Mouse (Mus musculus) MEL (cell line): ENCODE measurements at regions not wholly inside any gene's neighbourhood (a gene's known extent, or its start where the extent isn't known, plus 50 kb on each side); places are given as distances from the start of the nearest gene placed in this dataset.

Experiments
- DNase-seq: peaks from one replicate; pipeline ENCODE4 v3.0.0; 2011; ENCODE audit warnings: low read depth, low spot score
- H3K27ac ChIP-seq: 2 replicates; pipeline ENCODE4 v1.5.1; 2012; ENCODE audit warnings: low read depth, mild to moderate bottlenecking, control low read depth, low read length, moderate library complexity; ENCODE audit not compliant: control insufficient read depth
- H3K27me3 ChIP-seq, 2 experiments: fragments of 150-350 bp in 1 of 2; sonication (generic) in 1 of 2; 2 replicates each; pipeline ENCODE4 v1.6.1; 2012; ENCODE audit warnings: low read length in 2 of 2, mild to moderate bottlenecking in 2 of 2, improper control_type of control experiment in 1 of 2, moderate library complexity in 1 of 2; ENCODE audit not compliant: insufficient read depth in 2 of 2, control insufficient read depth in 1 of 2
- H3K36me3 ChIP-seq, 2 experiments: 2 replicates each; pipeline ENCODE4 v1.6.1; 2012 to 2014; ENCODE audit warnings: low read length in 2 of 2, improper control_type of control experiment in 1 of 2, inconsistent platforms in 1 of 2, mild to moderate bottlenecking in 1 of 2; ENCODE audit not compliant: insufficient read depth in 2 of 2, control insufficient read depth in 1 of 2
- H3K4me1 ChIP-seq, 2 experiments: fragments of 150-350 bp in 1 of 2; sonication (generic) in 1 of 2; 2 replicates each; pipeline ENCODE4 v1.6.1; 2012; ENCODE audit warnings: low read length in 2 of 2, improper control_type of control experiment in 1 of 2, mild to moderate bottlenecking in 1 of 2; ENCODE audit not compliant: insufficient read depth in 2 of 2, control insufficient read depth in 1 of 2
- H3K4me3 ChIP-seq, 2 experiments: fragments of 150-350 bp in 1 of 2; sonication (generic) in 1 of 2; 2 replicates each; pipeline ENCODE4 v1.5.1; 2012; ENCODE audit warnings: low read depth in 2 of 2, low read length in 2 of 2, mild to moderate bottlenecking in 2 of 2, moderate library complexity in 2 of 2, control low read depth in 1 of 2, improper control_type of control experiment in 1 of 2; ENCODE audit not compliant: control insufficient read depth in 1 of 2, insufficient read depth in 1 of 2
- H3K79me2 ChIP-seq: 2 replicates; pipeline ENCODE4 v1.6.1; 2012; ENCODE audit warnings: mild to moderate bottlenecking, low read length, moderate library complexity; ENCODE audit not compliant: control insufficient read depth, poor library complexity, insufficient read depth
- H3K9ac ChIP-seq: 2 replicates; pipeline ENCODE4 v1.6.1; 2012; ENCODE audit warnings: low read depth, mild to moderate bottlenecking, control low read depth, low read length, moderate library complexity; ENCODE audit not compliant: control insufficient read depth, poor library complexity, severe bottlenecking
- H3K9me3 ChIP-seq: fragments of 150-350 bp; sonication (generic); replicated peaks from 2 replicates; pipeline ENCODE4 v1.6.1; 2012; ENCODE audit warnings: mild to moderate bottlenecking, low read length, improper control_type of control experiment, moderate library complexity; ENCODE audit not compliant: insufficient read depth
- CHD1 ChIP-seq: IDR thresholded peaks from 2 replicates; pipeline ENCODE4 v1.6.1; 2012; ENCODE audit warnings: low read depth, mild to moderate bottlenecking, inconsistent platforms, low read length, improper control_type of control experiment
- CHD2 ChIP-seq: IDR thresholded peaks from 2 replicates; pipeline ENCODE4 v1.6.1; 2011; ENCODE audit warnings: low read length, improper control_type of control experiment
- CTCF ChIP-seq, 3 experiments: IDR thresholded peaks in 2 of 3; conservative IDR thresholded peaks in 1 of 3; 2 replicates each; pipeline ENCODE4 v1.5.1; 2011 to 2012; ENCODE audit warnings: low read length in 3 of 3, low read depth in 2 of 3, mild to moderate bottlenecking in 2 of 3, improper control_type of control experiment in 1 of 3, inconsistent platforms in 1 of 3, mixed read lengths in 1 of 3, moderate library complexity in 1 of 3; ENCODE audit not compliant: control insufficient read depth in 1 of 3, insufficient read depth in 1 of 3, poor library complexity in 1 of 3, severe bottlenecking in 1 of 3
- ETS1 ChIP-seq: IDR thresholded peaks from 2 replicates; pipeline ENCODE4 v1.6.1; 2012; ENCODE audit warnings: low read depth, mild to moderate bottlenecking, inconsistent platforms, low read length, improper control_type of control experiment, moderate library complexity
- GABPA ChIP-seq: IDR thresholded peaks from 2 replicates; pipeline ENCODE4 v1.6.1; 2012; ENCODE audit warnings: low read depth, mild to moderate bottlenecking, inconsistent platforms, low read length, improper control_type of control experiment, moderate library complexity
- JUND ChIP-seq: IDR thresholded peaks from 2 replicates; pipeline ENCODE4 v1.6.1; 2011; ENCODE audit warnings: low read depth, mild to moderate bottlenecking, improper control_type of control experiment, low read length
- KAT2A ChIP-seq: conservative IDR thresholded peaks from 2 replicates; pipeline ENCODE4 v1.6.1; 2012; ENCODE audit warnings: low read depth, low read length, improper control_type of control experiment, inconsistent platforms
- MAFK ChIP-seq: IDR thresholded peaks from 2 replicates; pipeline ENCODE4 v1.6.1; 2011; ENCODE audit warnings: low read depth, mild to moderate bottlenecking, low read length, improper control_type of control experiment, borderline replicate concordance
- MAZ ChIP-seq: IDR thresholded peaks from 2 replicates; pipeline ENCODE4 v1.6.1; 2012; ENCODE audit warnings: low read depth, mild to moderate bottlenecking, inconsistent platforms, low read length, improper control_type of control experiment
- MEF2A ChIP-seq: IDR thresholded peaks from 2 replicates; pipeline ENCODE4 v1.6.1; 2014; ENCODE audit warnings: low read depth, mild to moderate bottlenecking, inconsistent platforms, low read length, improper control_type of control experiment; ENCODE audit not compliant: poor library complexity, insufficient replicate concordance, severe bottlenecking; ENCODE audit errors: extremely low read depth
- MXI1 ChIP-seq: IDR thresholded peaks from 2 replicates; pipeline ENCODE4 v1.6.1; 2011; ENCODE audit warnings: mild to moderate bottlenecking, low read depth, low read length, improper control_type of control experiment
- NRF1 ChIP-seq: IDR thresholded peaks from 2 replicates; pipeline ENCODE4 v1.6.1; 2014; ENCODE audit warnings: low read depth, mild to moderate bottlenecking, inconsistent platforms, low read length, improper control_type of control experiment, moderate library complexity; ENCODE audit not compliant: poor library complexity, insufficient read depth, severe bottlenecking
- SIN3A ChIP-seq: IDR thresholded peaks from 2 replicates; pipeline ENCODE4 v1.6.1; 2012; ENCODE audit warnings: low read length, improper control_type of control experiment, inconsistent platforms
- SMC3 ChIP-seq: IDR thresholded peaks from 2 replicates; pipeline ENCODE4 v1.6.1; 2011; ENCODE audit warnings: low read depth, low read length, improper control_type of control experiment
- TAL1 ChIP-seq: IDR thresholded peaks from 2 replicates; pipeline ENCODE4 v1.6.1; 2012; ENCODE audit warnings: mild to moderate bottlenecking, inconsistent platforms, low read length, moderate library complexity, mixed read lengths
- TBP ChIP-seq: IDR thresholded peaks from 2 replicates; pipeline ENCODE4 v1.8.0; 2011; ENCODE audit warnings: low read depth, low read length, improper control_type of control experiment
- TCF12 ChIP-seq: IDR thresholded peaks from 2 replicates; pipeline ENCODE4 v1.6.1; 2014; ENCODE audit warnings: low read depth, mild to moderate bottlenecking, inconsistent platforms, low read length, improper control_type of control experiment, moderate library complexity
- UBTF ChIP-seq: IDR thresholded peaks from 2 replicates; pipeline ENCODE4 v1.6.1; 2012; ENCODE audit warnings: low read depth, mild to moderate bottlenecking, inconsistent platforms, low read length, improper control_type of control experiment, moderate library complexity, borderline replicate concordance; ENCODE audit not compliant: insufficient read depth
- USF1 ChIP-seq: IDR thresholded peaks from 2 replicates; pipeline ENCODE4 v1.6.1; 2014; ENCODE audit warnings: low read depth, mild to moderate bottlenecking, inconsistent platforms, low read length, improper control_type of control experiment, moderate library complexity
- ZC3H11A ChIP-seq: IDR thresholded peaks from 2 replicates; pipeline ENCODE4 v1.6.1; 2012; ENCODE audit warnings: low read depth, mild to moderate bottlenecking, inconsistent platforms, low read length, improper control_type of control experiment
- ZKSCAN1 ChIP-seq: IDR thresholded peaks from 2 replicates; pipeline ENCODE4 v1.6.1; 2012; ENCODE audit warnings: low read depth, mild to moderate bottlenecking, inconsistent platforms, low read length, improper control_type of control experiment, moderate library complexity
- ZMIZ1 ChIP-seq: IDR thresholded peaks from 2 replicates; pipeline ENCODE4 v1.6.1; 2012; ENCODE audit warnings: low read depth, mild to moderate bottlenecking, inconsistent platforms, low read length, improper control_type of control experiment, moderate library complexity
- ZNF384 ChIP-seq: IDR thresholded peaks from 2 replicates; pipeline ENCODE4 v1.6.1; 2012; ENCODE audit warnings: low read depth, mild to moderate bottlenecking, inconsistent platforms, low read length, improper control_type of control experiment

DNA sequence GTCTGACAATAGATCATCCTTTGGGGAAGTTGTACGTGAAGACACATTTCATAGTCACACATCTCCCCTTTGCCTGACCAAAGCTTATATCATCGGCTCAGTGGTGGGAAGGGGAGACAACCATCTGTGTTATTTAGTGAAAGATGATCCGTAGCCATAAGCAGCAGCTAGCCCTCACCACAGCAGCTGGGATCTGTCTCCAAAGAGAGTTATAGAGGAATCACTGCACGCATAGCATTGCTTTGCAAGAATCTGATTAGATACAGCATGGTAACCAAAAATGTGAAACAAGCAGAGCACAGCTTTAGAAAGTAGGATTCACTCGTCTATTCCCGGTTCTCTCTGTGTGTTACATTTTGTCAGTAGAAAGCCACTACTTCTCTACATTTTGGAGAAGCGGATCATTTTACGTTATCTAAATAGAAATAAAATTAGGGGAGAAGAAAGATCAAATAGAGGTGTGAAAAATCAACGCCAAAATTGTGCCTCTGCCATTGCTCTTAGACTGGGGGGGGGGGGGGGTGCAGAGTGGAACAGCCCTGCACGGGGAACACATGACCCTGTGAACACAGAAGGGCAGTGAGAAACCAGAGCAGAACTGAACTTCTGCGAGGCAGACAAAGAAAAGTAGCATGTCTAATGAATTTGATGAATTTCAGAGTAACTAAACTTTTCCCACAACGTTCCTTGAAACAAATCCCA lies 108.7 kb upstream of the Acvr2a start:
- no peak overlapping the region for H3K27ac ChIP-seq
- TF ChIP-seq NRF1 (no peak), TAL1 (no peak), CHD2 (no peak), TBP (no peak), SMC3 (no peak), ZNF384 (no peak), SIN3A (no peak), CHD1 (no peak), USF1 (no peak), KAT2A (no peak), ZC3H11A (no peak), MEF2A (no peak), GABPA (no peak), UBTF (no peak), ZKSCAN1 (no peak), ETS1 (no peak), MAZ (no peak), JUND (no peak)
- TF ChIP-seq, all 39 proteins: peak for 0
- Histone ChIP-seq H3K36me3 (no peaks in the 10 kb centered on the region), H3K27me3 (no peaks in the 10 kb centered on the region), H3K4me3 (no peak overlapping the region), H3K9ac (no peak overlapping the region), H3K79me2 (no peaks in the 10 kb centered on the region), H3K4me1 (no peaks in the 10 kb centered on the region), H3K9me3 (no peaks in the 10 kb centered on the region)
- no peak for DNase-seq

DNA sequence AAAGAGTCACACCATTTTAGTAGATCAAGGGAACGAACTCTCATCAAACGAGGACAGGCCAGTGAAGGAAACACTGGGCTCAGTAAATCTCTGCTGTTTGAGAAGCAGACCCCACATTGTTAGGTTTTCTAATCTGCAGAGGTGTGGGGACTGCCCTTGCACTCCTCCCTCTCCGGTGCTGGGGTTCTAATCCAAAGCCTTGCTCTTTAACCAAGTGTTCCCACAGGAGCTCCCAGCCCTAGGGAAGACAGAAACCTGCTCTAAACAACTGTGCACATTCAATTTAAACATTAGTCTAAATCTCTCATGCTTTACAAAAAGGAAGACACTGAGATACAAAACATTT lies 108.1 kb upstream of the Acvr2a start:
- Histone ChIP-seq H3K27ac (no peak overlapping the region), H3K79me2 (no peaks in the 10 kb centered on the region)
- DNase-seq, result no peak
- TF ChIP-seq JUND (no peak), UBTF (no peak), ZKSCAN1 (no peak), MAZ (no peak), CTCF (IDR thresholded peaks at IDR 0.05 in 2 of 3, conservative IDR thresholded peaks at IDR 0.05 in 1 of 3; ENCODE audit: control insufficient read depth in 1 of 3, insufficient read depth in 1 of 3, low read depth in 2 of 3, low read length in 3 of 3, poor library complexity in 1 of 3, severe bottlenecking in 1 of 3) (no peak), MXI1 (no peak), MAFK (no peak), SIN3A (no peak), NRF1 (no peak), ZMIZ1 (no peak), TCF12 (no peak), ETS1 (no peak)
- TF ChIP-seq, all 39 proteins: peak for 0
- H3K9ac ChIP-seq, result no peak overlapping the region
- no peaks in the 10 kb centered on the region for H3K36me3 ChIP-seq
- H3K4me3 ChIP-seq, result no peak overlapping the region
- no peaks in the 10 kb centered on the region for H3K4me1 ChIP-seq
- H3K27me3 ChIP-seq, result no peaks in the 10 kb centered on the region
- H3K9me3 ChIP-seq, result no peaks in the 10 kb centered on the region
